Mouse (Mus musculus): ENCODE results near the gene Pycr2. TPM values are rescaled to one million over a fixed set of nuclear protein-coding genes. Genes with fewer than 3 reads are reported as not detected.

The Pycr2 gene
- polyA plus RNA-seq, 1 experiment from 2014 or later, result 73.2 TPM

- no peak for ATAC-seq
- no peaks in the 10 kb centered on the region for H3K9me3 ChIP-seq (ENCODE audit: control insufficient read depth, low read length)
- H3K27me3 ChIP-seq (replicated peaks; ENCODE audit: control insufficient read depth, insufficient read depth, low read length), result no peaks in the 10 kb centered on the region
- H3K4me2 ChIP-seq (ENCODE audit: low read depth, low read length), result no peak overlapping the region
- WGBS, result 1% methylated on average over 4 of the region's 4 CpGs
- H3K4me3 ChIP-seq (ENCODE audit: low read length), result no peak overlapping the region
- no peaks in the 10 kb centered on the region for H3K36me3 ChIP-seq (ENCODE audit: control insufficient read depth, insufficient read depth, low read length)
- H3K4me1 ChIP-seq (ENCODE audit: control insufficient read depth, insufficient read depth, low read length), result peaks cover 8% of the 10 kb centered on the region
- no peak overlapping the region for H3K9ac ChIP-seq (ENCODE audit: low read depth, low read length)
- no peak overlapping the region for H3K27ac ChIP-seq (ENCODE audit: low read length)
These were observed 3.0 kb upstream of the Pycr2 start for GRCm38 (mm10) chr1:180901107-180901506.

GRCm38 (mm10) chr1:180902915-180903314 is 1.2 kb upstream of the Pycr2 start:
- no peak overlapping the region for H3K9ac ChIP-seq (ENCODE audit: low read depth, low read length)
- H3K27me3 ChIP-seq (replicated peaks; ENCODE audit: control insufficient read depth, insufficient read depth, low read length), result no peaks in the 10 kb centered on the region
- H3K4me1 ChIP-seq (ENCODE audit: control insufficient read depth, insufficient read depth, low read length), result peaks cover 8% of the 10 kb centered on the region
- peak; percentile 55 for ATAC-seq
- H3K9me3 ChIP-seq (ENCODE audit: control insufficient read depth, low read length), result no peaks in the 10 kb centered on the region
- H3K27ac ChIP-seq (ENCODE audit: low read length), result no peak overlapping the region
- 35% methylated on average over 5 of the region's 5 CpGs for WGBS
- no peak overlapping the region for H3K4me2 ChIP-seq (ENCODE audit: low read depth, low read length)
- peaks cover 2% of the 10 kb centered on the region; the same call in 1 of the 2 replicates for H3K36me3 ChIP-seq (ENCODE audit: control insufficient read depth, insufficient read depth, low read length)
- H3K4me3 ChIP-seq (ENCODE audit: low read length), result no peak overlapping the region

- H3K9me3 ChIP-seq (ENCODE audit: control insufficient read depth, low read length), result no peaks in the 10 kb centered on the region
- peaks cover 2% of the 10 kb centered on the region; the same call in 1 of the 2 replicates for H3K36me3 ChIP-seq (ENCODE audit: control insufficient read depth, insufficient read depth, low read length)
- no peak overlapping the region; the same call in none of the 2 replicates for H3K9ac ChIP-seq (ENCODE audit: low read depth, low read length)
- H3K27ac ChIP-seq (ENCODE audit: low read length), result 0 out of 2 replicates have a peak overlapping the region, but pooled peaks have one; percentile 6
- peaks cover 8% of the 10 kb centered on the region for H3K4me1 ChIP-seq (ENCODE audit: control insufficient read depth, insufficient read depth, low read length)
- 29% methylated on average over 10 of the region's 10 CpGs for WGBS
- H3K4me3 ChIP-seq (ENCODE audit: low read length), result peak overlapping the region; percentile 84
- ATAC-seq, result peak; percentile 14
- H3K4me2 ChIP-seq (ENCODE audit: low read depth, low read length), result peak overlapping the region; percentile 60
- H3K27me3 ChIP-seq (replicated peaks; ENCODE audit: control insufficient read depth, insufficient read depth, low read length), result no peaks in the 10 kb centered on the region
These were observed 441 bp upstream of the Pycr2 start for GRCm38 (mm10) chr1:180903666-180904038.

- Histone ChIP-seq H3K9ac (ENCODE audit: low read depth, low read length) (peak overlapping the region; percentile 91), H3K9me3 (ENCODE audit: control insufficient read depth, low read length) (no peaks in the 10 kb centered on the region), H3K4me2 (ENCODE audit: low read depth, low read length) (peak overlapping the region; percentile 81), H3K4me3 (ENCODE audit: low read length) (peak overlapping the region; percentile 84), H3K27ac (ENCODE audit: low read length) (peak overlapping the region; percentile 80), H3K27me3 (replicated peaks; ENCODE audit: control insufficient read depth, insufficient read depth, low read length) (no peaks in the 10 kb centered on the region), H3K4me1 (ENCODE audit: control insufficient read depth, insufficient read depth, low read length) (peaks cover 8% of the 10 kb centered on the region), H3K36me3 (ENCODE audit: control insufficient read depth, insufficient read depth, low read length) (peaks cover 2% of the 10 kb centered on the region; the same call in 1 of the 2 replicates)
- 1% methylated on average over 5 of the region's 5 CpGs for WGBS
- ATAC-seq, result no peak
These were observed 655 bp downstream of the Pycr2 start for GRCm38 (mm10) chr1:180904815-180905080.

GRCm38 (mm10) chr1:180905307-180905706 is 1.2 kb downstream of the Pycr2 start:
- H3K9ac ChIP-seq (ENCODE audit: low read depth, low read length), result peak overlapping the region; percentile 39; the same call in 1 of the 2 replicates
- WGBS, result 57% methylated on average over 6 of the region's 6 CpGs
- H3K27me3 ChIP-seq (replicated peaks; ENCODE audit: control insufficient read depth, insufficient read depth, low read length), result no peaks in the 10 kb centered on the region
- H3K27ac ChIP-seq (ENCODE audit: low read length), result no peak overlapping the region
- peaks cover 8% of the 10 kb centered on the region for H3K4me1 ChIP-seq (ENCODE audit: control insufficient read depth, insufficient read depth, low read length)
- H3K4me3 ChIP-seq (ENCODE audit: low read length), result peak overlapping the region; percentile 84
- no peaks in the 10 kb centered on the region for H3K9me3 ChIP-seq (ENCODE audit: control insufficient read depth, low read length)
- H3K4me2 ChIP-seq (ENCODE audit: low read depth, low read length), result peak overlapping the region; percentile 81
- peaks cover 2% of the 10 kb centered on the region; the same call in 1 of the 2 replicates for H3K36me3 ChIP-seq (ENCODE audit: control insufficient read depth, insufficient read depth, low read length)
- no peak for ATAC-seq

GRCm38 (mm10) chr1:180905876-180906275 is 1.8 kb downstream of the Pycr2 start:
- H3K4me3 ChIP-seq (ENCODE audit: low read length), result no peak overlapping the region; the same call in 1 of the 2 replicates
- peaks cover 8% of the 10 kb centered on the region for H3K4me1 ChIP-seq (ENCODE audit: control insufficient read depth, insufficient read depth, low read length)
- H3K4me2 ChIP-seq (ENCODE audit: low read depth, low read length), result no peak overlapping the region
- 0 out of 2 replicates have a peak overlapping the region, but pooled peaks have one; percentile 39 for H3K9ac ChIP-seq (ENCODE audit: low read depth, low read length)
- peaks cover 2% of the 10 kb centered on the region; the same call in 1 of the 2 replicates for H3K36me3 ChIP-seq (ENCODE audit: control insufficient read depth, insufficient read depth, low read length)
- H3K9me3 ChIP-seq (ENCODE audit: control insufficient read depth, low read length), result no peaks in the 10 kb centered on the region
- H3K27ac ChIP-seq (ENCODE audit: low read length), result no peak overlapping the region
- no peaks in the 10 kb centered on the region for H3K27me3 ChIP-seq (replicated peaks; ENCODE audit: control insufficient read depth, insufficient read depth, low read length)
- WGBS, result 93% methylated on average over 17 of the region's 17 CpGs
- ATAC-seq, result no peak

GRCm38 (mm10) chr1:180906461-180907147 is 2.5 kb downstream of the Pycr2 start:
- no peak for ATAC-seq
- Histone ChIP-seq H3K4me3 (ENCODE audit: low read length) (no peak overlapping the region), H3K9me3 (ENCODE audit: control insufficient read depth, low read length) (no peaks in the 10 kb centered on the region), H3K27me3 (replicated peaks; ENCODE audit: control insufficient read depth, insufficient read depth, low read length) (no peaks in the 10 kb centered on the region), H3K9ac (ENCODE audit: low read depth, low read length) (no peak overlapping the region), H3K4me2 (ENCODE audit: low read depth, low read length) (no peak overlapping the region), H3K36me3 (ENCODE audit: control insufficient read depth, insufficient read depth, low read length) (peaks cover 2% of the 10 kb centered on the region; the same call in 1 of the 2 replicates), H3K4me1 (ENCODE audit: control insufficient read depth, insufficient read depth, low read length) (peaks cover 10% of the 10 kb centered on the region), H3K27ac (ENCODE audit: low read length) (no peak overlapping the region)
- WGBS, result 89% methylated on average over 24 of the region's 24 CpGs

- ATAC-seq, result peak; percentile 6; the same call in 1 of the 2 replicates
- Histone ChIP-seq H3K27me3 (replicated peaks; ENCODE audit: control insufficient read depth, insufficient read depth, low read length) (no peaks in the 10 kb centered on the region), H3K36me3 (ENCODE audit: control insufficient read depth, insufficient read depth, low read length) (peaks cover 2% of the 10 kb centered on the region; the same call in 1 of the 2 replicates), H3K4me3 (ENCODE audit: low read length) (no peak overlapping the region), H3K27ac (ENCODE audit: low read length) (no peak overlapping the region), H3K4me1 (ENCODE audit: control insufficient read depth, insufficient read depth, low read length) (0 out of 2 replicates have a peak, but pooled peaks cover 2% of the 10 kb centered on the region), H3K9me3 (ENCODE audit: control insufficient read depth, low read length) (no peaks in the 10 kb centered on the region), H3K9ac (ENCODE audit: low read depth, low read length) (no peak overlapping the region), H3K4me2 (ENCODE audit: low read depth, low read length) (0 out of 2 replicates have a peak overlapping the region, but pooled peaks have one; percentile 33)
- WGBS, result 44% methylated on average over 8 of the region's 8 CpGs
These were observed 7.0 kb downstream of the Pycr2 start for GRCm38 (mm10) chr1:180911138-180911537.

GRCm38 (mm10) chr1:180911653-180912287 is 7.7 kb downstream of the Pycr2 start:
- 48% methylated on average over 20 of the region's 20 CpGs for WGBS
- peak; percentile 75 for ATAC-seq
- H3K4me1 ChIP-seq (ENCODE audit: control insufficient read depth, insufficient read depth, low read length), result 0 out of 2 replicates have a peak, but pooled peaks cover 2% of the 10 kb centered on the region
- H3K4me3 ChIP-seq (ENCODE audit: low read length), result no peak overlapping the region
- peaks cover 2% of the 10 kb centered on the region; the same call in 1 of the 2 replicates for H3K36me3 ChIP-seq (ENCODE audit: control insufficient read depth, insufficient read depth, low read length)
- no peak overlapping the region for H3K9ac ChIP-seq (ENCODE audit: low read depth, low read length)
- no peaks in the 10 kb centered on the region for H3K9me3 ChIP-seq (ENCODE audit: control insufficient read depth, low read length)
- H3K27me3 ChIP-seq (replicated peaks; ENCODE audit: control insufficient read depth, insufficient read depth, low read length), result no peaks in the 10 kb centered on the region
- H3K4me2 ChIP-seq (ENCODE audit: low read depth, low read length), result 0 out of 2 replicates have a peak overlapping the region, but pooled peaks have one; percentile 33
- no peak overlapping the region for H3K27ac ChIP-seq (ENCODE audit: low read length)
